Mouse (Mus musculus) brain, embryonic 14.5 days (tissue): ENCODE data around the gene Haspin. TPM values are rescaled to one million over a fixed set of nuclear protein-coding genes. Genes with fewer than 3 reads are reported as not detected.

ENCODE experiments used
- DNase-seq: peaks from one replicate; pipeline ENCODE4 v3.0.0-alpha.2; 2011; ENCODE audit warnings: low read depth
- CTCF ChIP-seq: fragments of 200-500 bp; IDR thresholded peaks from 2 replicates; pipeline ENCODE4 v1.5.1; 2012; ENCODE audit warnings: inconsistent platforms, mild to moderate bottlenecking, moderate library complexity, borderline replicate concordance; ENCODE audit not compliant: insufficient read depth, insufficient read length; ENCODE audit errors: extremely low read depth
- POLR2A ChIP-seq: fragments of 200-500 bp; IDR thresholded peaks from 2 replicates; pipeline ENCODE4 v1.6.1; 2012; ENCODE audit warnings: mild to moderate bottlenecking, inconsistent platforms, borderline replicate concordance; ENCODE audit not compliant: poor library complexity, insufficient read depth, insufficient read length, severe bottlenecking; ENCODE audit errors: extremely low read depth
- polyA plus RNA-seq: library from polyadenylated mRNA; depleted of rRNA; stranded (reverse); fragments of >200 nt; gene quantifications from 2 replicates; pipeline ENCODE4 v1.2.3, GENCODE M21; 2012

Gene Haspin
- polyA plus RNA-seq, 1 experiment, result 2.1 TPM

DNA sequence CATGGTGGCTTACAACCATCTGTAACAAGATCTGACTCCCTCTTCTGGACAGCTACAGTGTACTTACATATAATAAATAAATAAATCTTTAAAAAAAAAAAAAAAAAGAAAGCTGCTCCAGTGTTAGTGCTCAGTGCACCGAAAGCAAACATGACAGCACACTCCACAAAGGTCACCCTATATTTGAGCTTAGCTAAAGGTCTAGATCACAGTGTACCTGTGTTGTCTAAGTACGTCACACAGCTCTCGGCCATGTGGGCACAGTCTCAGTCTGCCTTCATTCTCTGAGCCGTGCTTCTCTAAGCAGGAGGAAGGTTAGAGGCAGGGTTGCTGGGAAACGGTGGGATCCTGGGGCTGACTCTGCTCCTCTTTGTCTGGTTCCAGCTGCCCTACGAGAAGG is 11.6 kb downstream of the Haspin start:
- no peak for TF ChIP-seq POLR2A
- no peak for TF ChIP-seq CTCF
- no peak for DNase-seq

DNA sequence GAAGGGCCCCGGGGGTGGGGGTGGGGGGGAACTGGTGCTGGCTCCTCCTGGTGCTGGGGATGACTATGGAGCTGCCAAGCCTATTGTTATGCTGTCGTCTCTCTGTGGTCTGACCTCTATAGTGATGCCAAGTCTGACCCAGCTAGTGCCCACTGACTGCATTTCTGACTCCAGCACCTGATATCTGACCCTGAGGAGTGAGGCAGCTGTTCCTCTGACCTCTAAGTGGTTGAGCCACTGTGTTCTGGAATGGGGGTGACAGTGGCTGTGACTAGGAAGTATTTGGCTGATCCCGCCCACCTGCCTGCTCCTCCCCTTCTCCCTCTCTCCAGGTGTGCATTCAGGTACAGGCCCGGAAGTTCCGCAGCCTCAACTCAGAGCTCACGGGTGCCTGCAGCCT is 26.7 kb downstream of the Haspin start:
- no peak for TF ChIP-seq CTCF
- no peak for TF ChIP-seq POLR2A
- no peak for DNase-seq

DNA sequence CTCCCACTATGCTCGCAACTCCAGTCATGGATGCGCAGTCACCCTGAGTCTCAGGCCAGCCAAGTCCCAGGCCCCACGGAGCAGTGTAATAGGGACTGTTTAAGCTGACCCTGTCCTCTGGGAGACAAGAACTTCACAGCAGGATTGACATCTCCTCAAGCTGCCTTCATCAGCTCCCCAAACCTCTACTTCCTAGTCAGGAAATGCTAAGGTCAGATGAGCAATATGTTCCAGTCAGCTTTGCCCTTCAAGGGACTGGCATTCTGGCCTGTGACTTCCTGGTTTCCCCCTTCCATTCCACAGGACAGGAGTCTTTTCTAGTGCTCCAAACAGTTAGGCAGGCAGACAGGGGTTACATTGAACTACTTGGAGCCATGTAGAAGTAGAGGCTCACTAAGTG is 28.2 kb downstream of the Haspin start:
- DNase-seq, result no peak
- TF ChIP-seq CTCF, result no peak
- no peak for TF ChIP-seq POLR2A

DNA sequence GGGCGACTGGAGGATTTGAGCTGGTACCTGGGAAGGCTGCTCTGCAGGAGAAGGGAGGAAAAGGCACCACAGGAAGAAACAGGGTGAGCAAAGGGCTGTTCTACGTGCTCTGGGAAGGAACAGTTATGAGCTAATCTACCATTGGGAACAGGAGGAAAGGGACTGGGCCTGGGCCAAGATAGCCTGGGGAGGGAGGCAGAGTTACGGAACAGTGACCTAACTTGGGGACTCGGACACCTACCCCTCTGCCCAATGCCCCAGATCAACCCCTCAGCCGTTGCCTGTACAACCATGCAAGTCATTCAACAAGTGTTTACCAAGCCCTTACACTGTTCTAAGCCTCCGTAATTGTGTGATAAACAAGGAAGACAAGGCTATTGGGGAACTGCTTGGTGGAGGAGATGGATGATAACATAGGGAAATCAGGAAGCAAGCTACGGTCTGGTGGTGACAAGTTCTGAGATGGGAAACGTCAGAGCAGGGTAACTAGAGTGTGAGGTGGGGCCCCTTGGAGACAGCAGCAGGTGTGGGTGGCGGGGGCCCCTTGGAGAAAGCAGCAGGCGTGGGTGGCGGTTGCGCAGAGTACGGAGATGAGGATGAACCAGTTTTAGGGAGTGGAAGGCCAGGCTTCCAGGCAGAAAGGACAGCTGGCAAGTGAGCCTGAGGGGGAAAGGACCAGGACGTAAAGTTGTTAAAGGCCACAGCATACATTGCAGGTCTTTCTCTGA is 29.0 kb downstream of the Haspin start:
- no peak for DNase-seq
- TF ChIP-seq POLR2A, result no peak
- TF ChIP-seq CTCF, result no peak

DNA sequence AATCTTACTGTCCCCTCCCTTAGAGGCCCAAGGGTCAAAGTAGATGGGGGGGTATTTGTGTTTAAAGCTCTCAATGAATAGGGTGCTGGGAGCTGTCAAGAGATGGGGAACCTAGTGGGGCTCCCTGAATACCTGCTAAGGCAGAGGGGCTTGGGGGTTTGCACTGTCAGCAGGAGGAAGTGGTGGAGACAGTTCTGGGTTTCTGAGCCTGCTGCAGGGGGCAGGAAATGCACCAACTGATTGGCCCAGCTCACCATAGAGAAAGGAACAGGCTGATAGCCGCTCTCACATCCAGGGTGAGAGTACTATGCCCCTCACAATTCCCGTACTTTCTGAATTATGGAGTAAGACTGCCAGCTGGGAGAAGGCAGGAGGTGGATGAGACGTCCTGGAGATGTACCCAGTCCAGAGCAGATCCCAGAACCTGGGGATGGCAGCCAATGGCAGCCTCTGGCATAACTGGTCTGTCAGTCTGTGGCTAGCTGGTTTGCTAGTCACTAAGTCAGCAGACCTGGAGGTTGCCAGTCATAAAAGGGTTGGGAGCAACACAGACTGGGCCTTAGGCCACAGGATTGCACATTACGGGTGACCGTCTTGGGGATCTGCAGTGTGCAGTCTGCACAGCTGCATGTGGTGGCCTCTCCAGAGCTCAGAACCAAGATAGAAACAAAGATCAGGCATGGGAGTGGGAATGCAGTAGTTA is 29.7 kb downstream of the Haspin start:
- no peak for DNase-seq
- TF ChIP-seq POLR2A, result no peak
- TF ChIP-seq CTCF, result no peak

DNA sequence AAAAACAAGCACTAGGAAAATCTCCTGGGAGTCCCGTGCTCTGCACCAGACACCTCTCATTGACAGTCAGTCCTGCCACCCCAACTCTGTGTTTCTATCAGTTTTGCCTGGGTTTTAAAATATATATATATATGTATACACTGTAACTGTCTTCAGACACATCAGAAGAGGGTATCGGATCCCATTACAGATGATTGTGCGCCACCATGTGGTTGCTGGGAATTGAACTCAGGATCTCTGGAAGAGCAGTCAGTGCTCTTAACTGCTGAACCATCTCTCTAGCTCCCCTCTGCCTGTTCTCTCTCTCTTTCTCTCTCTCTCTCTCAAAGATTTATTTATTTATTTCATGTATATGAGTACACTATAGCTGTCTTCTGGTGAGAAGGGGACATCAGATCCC is 30.7 kb downstream of the Haspin start:
- peak; percentile 10 for DNase-seq
- TF ChIP-seq CTCF, result peak; percentile 9; the same call in 1 of the 2 replicates

DNA sequence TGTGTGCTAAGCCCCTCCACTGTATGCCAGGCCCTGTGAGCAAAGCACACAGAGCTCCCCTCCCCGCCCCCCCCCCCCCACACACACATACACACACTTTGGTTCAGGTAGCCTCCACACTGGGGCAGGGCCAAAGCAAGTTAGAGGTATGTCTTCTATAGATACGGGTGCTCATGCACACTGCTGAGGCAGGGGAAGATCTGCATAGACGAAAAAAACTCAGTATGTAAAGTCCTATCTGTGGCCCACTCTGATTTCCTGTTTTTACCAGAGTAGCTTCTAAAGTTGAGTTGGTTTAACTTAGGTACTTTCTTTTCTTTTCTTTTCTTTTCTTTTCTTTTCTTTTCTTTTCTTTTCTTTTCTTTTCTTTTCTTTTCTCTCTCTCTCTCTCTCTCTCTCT is 32.8 kb downstream of the Haspin start:
- DNase-seq, result no peak
- TF ChIP-seq POLR2A (no peak), CTCF (no peak)

DNA sequence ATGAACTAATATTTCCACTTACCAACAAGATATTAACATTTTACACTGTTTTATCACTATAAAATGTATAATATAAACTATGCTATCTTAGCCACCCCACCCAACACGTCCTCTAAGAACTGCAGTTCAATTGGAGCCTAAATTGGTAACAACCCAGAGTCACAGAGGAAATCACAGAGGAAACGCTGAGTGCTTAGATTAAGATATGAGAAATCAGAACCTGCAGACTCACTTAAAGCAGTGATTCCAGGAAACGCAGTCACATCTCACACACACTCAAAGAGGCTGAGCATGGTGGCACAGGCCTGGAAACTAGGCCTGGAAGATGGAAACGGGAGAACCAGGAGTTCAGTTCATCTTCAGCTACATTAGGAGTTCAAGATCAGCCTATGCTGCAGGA is 36.8 kb downstream of the Haspin start:
- TF ChIP-seq POLR2A (no peak), CTCF (no peak)

DNA sequence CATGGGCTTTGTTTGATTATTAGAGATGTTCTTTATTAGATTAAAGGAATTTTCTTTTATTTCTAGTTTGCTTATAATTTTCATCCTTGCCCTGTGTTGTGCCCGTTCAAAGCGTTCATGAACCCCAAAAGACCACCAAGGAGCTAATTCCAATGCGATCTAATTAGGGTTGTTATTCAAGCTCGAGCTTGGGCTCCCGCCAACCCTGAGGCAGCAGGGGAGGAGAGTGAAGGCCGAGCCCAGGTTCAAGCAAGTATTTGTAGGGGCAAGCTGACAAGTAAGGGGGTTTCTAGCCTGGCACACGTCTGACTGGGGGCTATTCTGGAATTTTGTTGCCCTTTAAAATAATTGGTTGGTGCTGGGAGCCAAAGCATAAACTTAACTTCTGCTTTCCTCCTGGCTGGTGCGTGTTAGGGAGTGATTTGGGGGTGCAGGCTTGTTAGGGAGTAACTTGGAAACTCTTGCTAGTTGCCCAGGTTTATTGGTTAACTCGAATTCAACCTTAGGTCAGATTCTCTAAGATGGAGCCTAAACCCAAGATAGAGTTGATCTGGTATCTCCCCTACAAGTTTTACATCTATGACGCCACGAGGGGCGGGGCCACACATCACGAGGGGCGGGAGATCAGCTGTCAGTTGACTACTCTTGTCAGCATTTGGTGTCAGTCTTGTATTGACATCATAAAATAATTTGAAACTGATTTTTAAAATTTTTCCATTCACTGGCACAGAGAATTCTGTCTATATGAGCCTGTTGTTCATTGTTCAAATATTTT is 37.9 kb downstream of the Haspin start:
- TF ChIP-seq CTCF, result no peak
- TF ChIP-seq POLR2A, result no peak
- DNase-seq, result peak; percentile 85

More for the DNA sequence above, 36.8 kb downstream of the Haspin start:
- no peak for DNase-seq

DNA sequence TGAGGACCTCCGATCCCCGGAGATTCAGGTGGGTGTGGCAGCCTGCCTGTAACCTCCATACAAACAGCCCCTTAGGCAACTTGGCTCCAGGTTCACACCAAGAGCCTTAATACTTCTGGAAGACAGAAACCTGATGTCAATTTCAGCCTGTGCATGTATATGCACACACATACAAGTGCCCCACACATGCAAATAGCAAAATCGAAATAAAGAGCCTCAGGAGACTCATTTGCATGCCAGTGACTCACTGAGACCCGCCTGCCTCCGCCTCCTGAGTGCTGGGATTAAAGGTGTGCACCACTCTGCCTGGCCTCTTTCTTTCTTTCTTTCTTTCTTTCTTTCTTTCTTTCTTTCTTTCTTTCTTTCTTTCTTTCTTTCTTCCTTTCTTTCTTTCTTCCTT is 39.2 kb downstream of the Haspin start:
- DNase-seq, result peak; percentile 52

DNA sequence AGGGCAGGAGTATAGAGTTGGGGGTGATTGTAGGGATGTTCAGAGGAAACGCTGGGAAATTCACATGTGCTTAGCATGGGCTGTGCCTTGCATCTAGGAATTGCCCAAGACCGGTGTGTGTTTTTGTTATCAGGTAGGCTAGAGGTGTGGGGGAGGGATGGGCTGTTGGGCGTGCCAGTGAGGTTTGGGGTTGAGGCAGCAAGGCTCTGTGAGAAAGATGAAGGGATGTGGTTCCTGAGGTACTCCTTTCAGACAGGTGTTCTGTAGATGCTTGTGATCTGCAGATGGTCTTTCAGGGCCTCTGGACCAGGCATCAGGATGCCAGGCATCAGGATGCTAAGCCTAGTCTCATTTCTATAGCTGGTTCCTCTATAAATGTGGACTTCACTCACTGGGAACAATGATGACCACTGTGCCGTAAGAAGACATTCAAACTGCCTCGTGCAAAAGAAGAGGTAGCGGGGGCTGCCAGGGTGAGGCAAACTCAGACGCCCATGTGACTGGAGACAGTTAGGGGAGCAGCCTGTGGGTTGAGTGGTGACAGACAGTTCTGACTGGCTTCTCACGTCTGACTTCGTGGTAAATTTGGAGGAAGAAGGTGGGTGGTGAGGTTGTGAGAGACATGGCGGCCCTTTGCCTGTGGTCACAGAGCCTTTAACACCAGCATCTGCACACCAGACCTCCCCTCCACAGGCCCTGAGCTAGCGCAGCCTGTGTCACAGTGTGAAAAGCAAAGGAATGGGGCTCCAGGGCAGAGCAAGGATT is 43.7 kb downstream of the Haspin start:
- TF ChIP-seq CTCF (no peak), POLR2A (no peak)
- DNase-seq, result no peak

More for the DNA sequence above, 39.2 kb downstream of the Haspin start:
- no peak for TF ChIP-seq CTCF
- no peak for TF ChIP-seq POLR2A

DNA sequence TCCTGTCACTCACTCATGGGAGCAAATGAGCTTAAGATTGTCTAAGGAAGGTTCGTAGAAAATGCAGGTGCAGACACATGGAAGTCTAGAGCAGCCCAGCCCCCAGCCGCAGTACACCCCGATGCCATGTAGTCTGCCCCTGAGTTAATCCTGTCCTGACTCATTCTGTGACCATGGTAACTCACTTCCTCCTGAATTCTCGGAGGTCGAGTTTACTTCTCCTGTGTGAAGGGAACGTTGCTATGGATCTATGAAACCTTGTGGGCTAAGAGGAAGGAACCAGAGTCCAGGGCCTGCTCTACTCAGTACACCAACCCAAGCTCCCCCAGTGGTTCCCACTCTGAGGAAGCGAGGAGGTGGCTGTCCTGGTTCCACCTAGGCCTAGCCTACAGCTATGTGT is 45.2 kb downstream of the Haspin start:
- no peak for DNase-seq
- no peak for TF ChIP-seq POLR2A
- no peak for TF ChIP-seq CTCF
